Mouse (Mus musculus) limb, embryonic 12.5 days (tissue): Measurements from ENCODE around the gene Hes3. TPM values are rescaled to one million over a fixed set of nuclear protein-coding genes. Genes with fewer than 3 reads are reported as not detected.

Source experiments
- ATAC-seq: fragments of 200-750 bp; cut with Nextera tagmentation; 2 replicates; pipeline ENCODE4 v1.8.0; 2017; ENCODE audit warnings: low read depth, moderate TSS enrichment; ENCODE audit not compliant: insufficient number of reproducible peaks, insufficient read depth, low FRiP score, low TSS enrichment
- H3K27ac ChIP-seq: fragments of 300-500 bp; sonication (generic); 2 replicates; pipeline ENCODE4 v1.5.1; 2016; ENCODE audit warnings: mild to moderate bottlenecking, moderate library complexity
- H3K27me3 ChIP-seq: fragments of 300-500 bp; sonication (generic); 2 replicates; pipeline ENCODE4 v1.6.1; 2016; ENCODE audit warnings: mild to moderate bottlenecking, moderate library complexity
- H3K36me3 ChIP-seq: fragments of 300-500 bp; sonication (generic); 2 replicates; pipeline ENCODE4 v1.6.1; 2016; ENCODE audit warnings: mild to moderate bottlenecking, moderate library complexity
- H3K4me1 ChIP-seq: fragments of 300-500 bp; sonication (generic); replicated peaks from 2 replicates; pipeline ENCODE4 v1.6.1; 2016
- H3K4me2 ChIP-seq: fragments of 300-500 bp; sonication (generic); 2 replicates; pipeline ENCODE4 v1.6.1; 2016; ENCODE audit warnings: mild to moderate bottlenecking, moderate library complexity
- H3K4me3 ChIP-seq: fragments of 300-500 bp; sonication (generic); replicated peaks from 2 replicates; pipeline ENCODE4 v1.5.1; 2016; ENCODE audit warnings: mild to moderate bottlenecking
- H3K9ac ChIP-seq: fragments of 300-500 bp; sonication (generic); replicated peaks from 2 replicates; pipeline ENCODE4 v1.6.1; 2016; ENCODE audit warnings: mild to moderate bottlenecking, moderate library complexity
- H3K9me3 ChIP-seq: fragments of 300-500 bp; sonication (generic); 2 replicates; pipeline ENCODE4 v1.6.1; 2016; ENCODE audit warnings: mild to moderate bottlenecking, moderate library complexity
- WGBS: fragments of 180-500 bp; shearing (Covaris S2); methylation state at CpG from one replicate; pipeline ENCODE4 v1.1.7; 2016; 5-methylcytosine and 5-hydroxymethylcytosine counted together
- polyA plus RNA-seq: library from polyadenylated mRNA; unstranded; fragments of >200 nt; fragmentation: Nextera tagmentation; extraction: Ambion mirVana; gene quantifications from 2 replicates; pipeline ENCODE4 v1.2.1, GENCODE M21; 2016

Hes3 gene
- polyA plus RNA-seq, 1 experiment from 2014 or later, result not detected

DNA sequence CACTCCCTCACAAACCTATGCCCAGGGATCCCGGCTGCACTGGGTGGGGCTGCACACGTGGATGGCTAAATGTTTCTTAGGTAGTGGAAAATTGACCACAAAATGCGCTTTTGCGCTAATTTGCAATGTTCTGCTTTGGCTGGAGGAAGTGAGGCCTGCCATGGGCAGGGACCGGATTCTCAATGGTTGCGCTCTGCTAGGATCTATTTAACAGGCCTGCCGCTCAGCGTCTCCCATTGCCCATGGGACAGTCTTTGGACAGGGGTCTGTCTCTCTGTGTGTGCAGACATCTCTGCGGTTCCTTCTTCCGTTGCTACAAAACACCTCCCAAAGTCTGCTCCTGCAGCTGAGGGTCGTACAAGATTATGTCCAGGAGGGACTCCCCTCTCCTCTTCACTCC is 471 bp downstream of the Hes3 start:
- Histone ChIP-seq H3K4me1 (peaks cover 24% of the 10 kb centered on the region), H3K36me3 (no peaks in the 10 kb centered on the region), H3K4me2 (peak overlapping the region; percentile 66), H3K27me3 (peaks cover 96% of the 10 kb centered on the region), H3K9me3 (peaks cover 2% of the 10 kb centered on the region; the same call in 1 of the 2 replicates), H3K27ac (no peak overlapping the region), H3K9ac (no peak overlapping the region; the same call in 1 of the 2 replicates), H3K4me3 (peak overlapping the region; percentile 37; the same call in 1 of the 2 replicates)
- WGBS, result 17% methylated on average over 11 of the region's 11 CpGs
- no peak for ATAC-seq

DNA sequence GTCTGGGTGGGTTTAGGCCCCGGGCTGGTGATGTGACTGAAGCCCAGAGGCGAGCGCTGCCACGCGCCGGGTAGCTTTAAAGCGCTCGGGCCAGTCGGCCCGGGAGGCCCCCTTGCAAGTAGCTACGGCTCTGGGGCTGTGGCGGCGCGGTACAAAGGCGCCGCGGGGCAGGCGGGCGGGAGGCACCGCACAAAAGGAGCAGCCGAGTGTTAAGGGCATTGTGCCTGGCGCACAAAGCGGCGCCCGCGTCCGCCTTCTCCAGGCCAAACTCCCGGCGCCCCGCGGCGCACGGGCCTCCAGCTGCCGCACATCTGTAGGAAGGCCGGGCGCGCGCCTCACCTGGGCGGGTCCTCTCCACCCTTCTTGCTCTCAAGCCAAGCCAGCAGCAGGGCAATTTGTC is 1.1 kb downstream of the Hes3 start:
- under 1% methylated on average over 39 of the region's 39 CpGs for WGBS
- no peak overlapping the region for H3K27ac ChIP-seq
- H3K4me2 ChIP-seq, result peak overlapping the region; percentile 66
- no peaks in the 10 kb centered on the region for H3K36me3 ChIP-seq
- H3K9me3 ChIP-seq, result peaks cover 2% of the 10 kb centered on the region; the same call in 1 of the 2 replicates
- no peak for ATAC-seq
- H3K9ac ChIP-seq, result peak overlapping the region; percentile 52
- H3K27me3 ChIP-seq, result peaks cover 96% of the 10 kb centered on the region
- peaks cover 25% of the 10 kb centered on the region for H3K4me1 ChIP-seq
- H3K4me3 ChIP-seq, result peak overlapping the region; percentile 37

DNA sequence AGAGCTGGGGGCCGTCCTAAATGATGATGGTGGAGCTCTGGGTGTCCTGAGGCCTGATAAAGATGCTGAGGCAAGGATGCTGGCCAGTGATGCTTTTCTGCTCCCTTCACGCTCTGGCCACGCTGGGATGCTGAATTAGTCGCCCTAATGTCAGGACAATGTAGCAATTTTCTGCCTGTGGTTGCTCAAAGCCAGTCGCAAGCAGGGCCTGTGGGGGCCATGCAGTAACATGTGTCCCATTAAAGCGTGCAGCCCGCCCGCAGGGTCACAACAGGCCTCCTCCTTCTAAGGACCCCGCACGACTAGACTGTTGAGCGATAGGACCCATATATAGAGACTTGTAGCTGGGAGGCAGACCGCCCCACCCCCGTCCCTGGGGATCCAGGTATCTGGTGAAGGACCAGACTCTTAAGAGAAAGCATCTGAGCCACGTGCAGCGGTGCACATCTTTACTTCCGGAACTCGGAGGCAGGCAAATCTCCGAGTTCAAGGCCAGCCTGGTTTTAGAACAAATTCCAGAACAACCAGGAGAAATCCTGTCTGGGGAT is 3.0 kb downstream of the Hes3 start:
- no peaks in the 10 kb centered on the region for H3K36me3 ChIP-seq
- H3K4me3 ChIP-seq, result no peak overlapping the region
- 60% methylated on average over 18 of the region's 18 CpGs for WGBS
- no peak for ATAC-seq
- peaks cover 97% of the 10 kb centered on the region for H3K27me3 ChIP-seq
- peaks cover 23% of the 10 kb centered on the region for H3K4me1 ChIP-seq
- H3K27ac ChIP-seq, result no peak overlapping the region
- H3K9ac ChIP-seq, result no peak overlapping the region
- H3K9me3 ChIP-seq, result peaks cover 2% of the 10 kb centered on the region; the same call in 1 of the 2 replicates
- no peak overlapping the region for H3K4me2 ChIP-seq

DNA sequence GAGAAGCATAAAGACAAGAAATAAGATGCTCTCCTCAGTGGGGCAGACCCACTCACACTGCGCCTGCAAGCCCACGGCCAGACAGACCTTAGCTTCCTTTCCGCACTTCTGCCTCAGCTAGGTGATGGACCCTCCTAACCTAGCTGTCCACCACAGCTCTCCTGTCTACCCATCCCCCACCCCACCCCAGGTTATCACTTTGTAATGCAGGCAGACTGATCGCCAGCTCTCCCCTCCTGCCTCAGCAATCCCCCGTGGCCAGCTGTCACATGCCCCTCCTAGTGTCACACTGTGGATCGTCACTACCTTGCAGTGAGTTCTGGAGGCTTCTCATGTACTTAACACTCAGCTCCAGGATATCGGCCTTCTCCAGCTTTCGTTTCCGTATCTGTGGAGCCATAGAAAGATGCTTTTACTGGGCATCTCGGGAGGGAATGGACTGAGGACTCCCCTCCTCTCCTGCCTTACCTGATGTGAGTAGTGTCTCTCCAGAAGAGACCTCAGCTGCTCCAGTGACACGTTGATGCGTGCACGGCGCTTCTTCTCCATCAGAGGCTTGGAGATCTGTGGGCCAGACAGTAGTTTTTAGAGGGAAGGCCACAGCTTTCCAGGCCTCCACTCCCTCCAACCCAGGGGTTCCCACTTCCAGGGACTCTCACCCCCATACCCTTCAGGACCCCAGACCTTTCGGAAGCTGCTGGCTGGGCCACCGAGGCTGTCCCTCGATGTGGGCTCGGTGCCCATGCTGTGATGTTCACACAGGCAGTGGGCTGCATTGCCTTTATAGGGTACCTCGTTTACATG is 3.9 kb downstream of the Hes3 start:
- no peaks in the 10 kb centered on the region for H3K36me3 ChIP-seq
- H3K9me3 ChIP-seq, result peaks cover 2% of the 10 kb centered on the region; the same call in 1 of the 2 replicates
- no peak overlapping the region for H3K27ac ChIP-seq
- no peak for ATAC-seq
- H3K4me2 ChIP-seq, result no peak overlapping the region
- peaks cover 97% of the 10 kb centered on the region for H3K27me3 ChIP-seq
- peaks cover 32% of the 10 kb centered on the region for H3K4me1 ChIP-seq
- H3K9ac ChIP-seq, result no peak overlapping the region
- H3K4me3 ChIP-seq, result no peak overlapping the region
- 18% methylated on average over 19 of the region's 19 CpGs for WGBS

DNA sequence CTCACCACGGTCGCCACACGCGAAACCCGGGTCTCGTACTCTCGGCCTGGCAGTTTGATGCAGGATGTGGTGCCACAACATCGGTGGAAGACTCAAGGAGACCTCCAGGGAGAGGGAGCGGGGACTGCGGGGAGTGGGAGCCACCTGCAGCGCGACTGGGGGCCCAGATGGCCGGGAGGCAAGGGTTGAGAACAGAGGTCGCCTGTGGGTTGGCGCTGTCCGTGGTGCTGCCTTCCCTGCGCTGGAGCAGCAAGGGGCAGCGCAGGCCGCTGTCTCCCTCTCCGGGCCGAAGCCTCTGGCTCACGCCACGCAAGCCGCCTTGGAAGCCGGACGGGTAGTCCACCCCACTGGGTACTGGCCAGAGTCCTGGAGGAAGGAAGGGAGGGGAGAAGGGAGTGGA is 4.6 kb downstream of the Hes3 start:
- H3K9ac ChIP-seq, result no peak overlapping the region

DNA sequence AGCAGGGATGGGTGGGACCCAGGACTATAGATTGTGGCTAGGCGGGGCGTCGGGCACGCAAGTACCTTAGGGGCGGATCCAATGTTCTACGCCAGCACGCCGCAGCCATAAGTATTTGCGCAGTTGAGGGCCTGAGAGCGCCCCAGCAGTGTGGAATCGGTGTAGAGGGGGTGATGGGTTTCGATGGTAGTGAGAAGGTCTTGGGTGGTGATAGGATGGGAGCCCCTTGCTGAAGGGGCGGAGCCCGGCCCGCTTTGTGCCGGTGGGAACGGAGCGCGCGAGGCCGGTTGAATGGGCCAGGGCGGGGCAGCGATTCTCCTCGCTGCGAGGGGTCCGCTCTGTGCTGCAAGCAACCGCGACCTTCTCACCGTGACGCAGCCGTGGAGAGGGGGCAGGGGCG is 5.3 kb downstream of the Hes3 start:
- no peak for ATAC-seq
- WGBS, result 4% methylated on average over 32 of the region's 32 CpGs

More for the DNA sequence above, 4.6 kb downstream of the Hes3 start:
- Histone ChIP-seq H3K27me3 (peaks cover 97% of the 10 kb centered on the region), H3K36me3 (no peaks in the 10 kb centered on the region), H3K4me2 (peak overlapping the region; percentile 31; the same call in 1 of the 2 replicates), H3K4me1 (peaks cover 32% of the 10 kb centered on the region), H3K9me3 (peaks cover 2% of the 10 kb centered on the region; the same call in 1 of the 2 replicates), H3K27ac (no peak overlapping the region), H3K4me3 (0 out of 2 replicates have a peak overlapping the region, but pooled peaks have one; percentile 13)
- no peak for ATAC-seq
- WGBS, result 3% methylated on average over 26 of the region's 26 CpGs

GRCm38 (mm10) chr4:152285505-152285904 is 6.0 kb downstream of the Hes3 start:
- Histone ChIP-seq H3K9ac (no peak overlapping the region), H3K4me3 (no peak overlapping the region), H3K27me3 (peaks cover 97% of the 10 kb centered on the region), H3K36me3 (no peaks in the 10 kb centered on the region), H3K9me3 (peaks cover 2% of the 10 kb centered on the region; the same call in 1 of the 2 replicates), H3K4me2 (no peak overlapping the region), H3K4me1 (peaks cover 28% of the 10 kb centered on the region), H3K27ac (no peak overlapping the region)
- ATAC-seq, result no peak
- 3% methylated on average over 10 of the region's 10 CpGs for WGBS

More for the DNA sequence above, 5.3 kb downstream of the Hes3 start:
- peaks cover 32% of the 10 kb centered on the region for H3K4me1 ChIP-seq
- peaks cover 97% of the 10 kb centered on the region for H3K27me3 ChIP-seq
- H3K9me3 ChIP-seq, result peaks cover 2% of the 10 kb centered on the region; the same call in 1 of the 2 replicates
- H3K9ac ChIP-seq, result no peak overlapping the region
- H3K27ac ChIP-seq, result no peak overlapping the region
- peak overlapping the region; percentile 13; the same call in 1 of the 2 replicates for H3K4me3 ChIP-seq
- no peaks in the 10 kb centered on the region for H3K36me3 ChIP-seq
- H3K4me2 ChIP-seq, result peak overlapping the region; percentile 31

DNA sequence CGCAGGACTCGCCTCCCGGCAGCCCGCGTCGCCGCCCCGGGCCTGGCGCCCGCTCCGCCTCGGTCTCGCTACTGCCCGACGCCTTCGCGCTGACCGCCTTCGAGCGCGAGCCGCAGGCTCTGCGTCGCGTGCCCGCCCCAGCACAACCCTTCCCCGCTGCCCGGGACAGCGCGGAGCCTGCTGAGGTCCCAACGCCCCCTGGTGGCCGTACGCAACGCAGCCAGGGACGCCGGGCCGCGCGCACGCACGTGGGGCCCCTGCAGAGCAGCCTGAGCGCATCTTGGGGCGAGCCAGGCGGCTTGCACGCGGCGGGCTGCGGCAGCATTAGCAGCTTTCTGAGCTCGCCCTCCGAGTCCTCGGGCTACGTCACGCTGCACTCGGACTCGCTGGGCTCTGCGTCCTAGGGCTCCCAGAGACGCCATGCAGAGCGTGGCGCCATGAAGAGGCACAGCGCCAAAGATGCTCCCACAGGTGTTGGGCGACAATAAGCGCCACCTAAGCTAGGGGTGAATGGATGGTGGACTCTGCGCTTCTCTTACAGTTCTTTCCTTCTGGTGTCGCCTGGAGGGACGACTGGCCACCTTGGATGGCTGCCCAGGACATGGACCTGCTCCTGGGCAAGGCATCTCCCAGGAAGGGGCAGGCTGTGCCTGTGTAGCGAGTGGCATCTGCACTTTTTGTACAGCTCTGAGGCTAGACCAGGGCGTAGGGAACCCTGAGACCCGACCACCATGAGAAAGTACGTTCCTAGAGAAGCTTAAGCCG is 8.1 kb downstream of the Hes3 start:
- H3K4me2 ChIP-seq, result peak overlapping the region; percentile 62
- H3K9ac ChIP-seq, result no peak overlapping the region
- H3K9me3 ChIP-seq, result no peaks in the 10 kb centered on the region
- peaks cover 22% of the 10 kb centered on the region for H3K4me1 ChIP-seq
- peaks cover 5% of the 10 kb centered on the region; the same call in 1 of the 2 replicates for H3K36me3 ChIP-seq
- peak; percentile 79 for ATAC-seq
- H3K27ac ChIP-seq, result no peak overlapping the region
- WGBS, result 5% methylated on average over 59 of the region's 70 CpGs
- peaks cover 97% of the 10 kb centered on the region for H3K27me3 ChIP-seq
- peak overlapping the region; percentile 39 for H3K4me3 ChIP-seq

DNA sequence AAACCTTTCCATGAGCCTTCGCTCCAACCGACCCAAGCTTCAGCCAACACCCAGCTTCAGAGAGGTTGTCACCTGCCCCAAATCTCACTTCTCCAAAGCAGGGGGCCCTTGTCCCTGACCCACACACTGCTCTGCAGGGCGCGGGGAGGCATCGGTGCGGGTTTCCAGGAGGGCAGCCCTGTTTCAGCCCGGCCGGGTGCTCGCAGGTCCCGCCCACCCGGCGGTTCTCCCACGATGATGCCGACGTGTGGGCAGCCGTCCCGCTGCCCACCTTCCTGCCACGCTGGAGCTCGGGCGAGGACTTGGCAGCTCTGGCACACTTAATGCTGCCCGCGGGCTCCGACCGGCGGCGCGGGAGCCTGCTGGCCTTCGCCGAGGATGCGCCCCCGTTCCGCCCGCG is 8.7 kb downstream of the Hes3 start:
- no peak for ATAC-seq
- Histone ChIP-seq H3K27me3 (peaks cover 90% of the 10 kb centered on the region), H3K36me3 (peaks cover 5% of the 10 kb centered on the region; the same call in 1 of the 2 replicates), H3K4me1 (peaks cover 22% of the 10 kb centered on the region), H3K27ac (no peak overlapping the region), H3K4me2 (peak overlapping the region; percentile 62), H3K9me3 (no peaks in the 10 kb centered on the region), H3K4me3 (peak overlapping the region; percentile 39), H3K9ac (no peak overlapping the region)
- 17% methylated on average over 34 of the region's 34 CpGs for WGBS

DNA sequence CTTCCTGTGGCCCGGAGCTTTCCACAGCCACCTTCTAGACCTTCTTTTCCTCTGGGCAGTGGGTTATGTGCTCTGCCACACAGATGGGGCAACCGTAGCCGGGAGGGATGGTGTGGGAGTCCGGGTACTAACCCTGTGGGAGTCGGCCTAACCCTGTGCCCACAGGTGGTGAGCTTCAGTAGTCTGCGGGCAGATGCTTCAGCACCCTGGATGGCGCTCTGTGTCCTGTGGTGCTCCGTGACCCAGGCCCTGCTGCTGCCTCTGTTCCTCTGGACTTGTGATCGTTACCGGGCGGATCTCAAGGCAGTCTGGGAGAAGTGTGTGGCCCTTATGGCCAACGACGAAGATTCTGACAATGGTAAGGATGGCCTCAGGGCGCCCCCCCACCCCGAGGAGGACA is 9.9 kb downstream of the Hes3 start:
- Histone ChIP-seq H3K4me2 (no peak overlapping the region), H3K9ac (no peak overlapping the region), H3K4me3 (no peak overlapping the region), H3K9me3 (no peaks in the 10 kb centered on the region), H3K36me3 (peaks cover 5% of the 10 kb centered on the region; the same call in 1 of the 2 replicates), H3K27me3 (peaks cover 80% of the 10 kb centered on the region), H3K4me1 (peaks cover 18% of the 10 kb centered on the region), H3K27ac (no peak overlapping the region)
- no peak for ATAC-seq
- WGBS, result 46% methylated on average over 15 of the region's 15 CpGs

- ATAC-seq, result no peak
- no peaks in the 10 kb centered on the region for H3K9me3 ChIP-seq
- peaks cover 76% of the 10 kb centered on the region for H3K27me3 ChIP-seq
- H3K4me2 ChIP-seq, result no peak overlapping the region
- H3K4me3 ChIP-seq, result no peak overlapping the region
- H3K9ac ChIP-seq, result no peak overlapping the region
- H3K36me3 ChIP-seq, result peaks cover 5% of the 10 kb centered on the region; the same call in 1 of the 2 replicates
- H3K27ac ChIP-seq, result no peak overlapping the region
- 92% methylated on average over 23 of the region's 23 CpGs for WGBS
- peaks cover 23% of the 10 kb centered on the region for H3K4me1 ChIP-seq
Observed at GRCm38 (mm10) chr4:152278986-152279385, 12.5 kb downstream of the Hes3 start.
